Mouse (Mus musculus) splenic B cell, adult 2 months (primary cell): Measurements from ENCODE around the gene Myocos.

Experiments used
- DNase-seq: peaks from one replicate; pipeline ENCODE4 v3.0.0-alpha.2; 2011; ENCODE audit warnings: low read depth, low spot score
- H3K27me3 ChIP-seq: 2 replicates; pipeline ENCODE4 v1.6.1; 2012; ENCODE audit warnings: mild to moderate bottlenecking, low read length, moderate library complexity, mixed read lengths; ENCODE audit not compliant: control insufficient read depth, poor library complexity, insufficient read depth, severe bottlenecking
- H3K36me3 ChIP-seq: 2 replicates; pipeline ENCODE4 v1.6.1; 2012; ENCODE audit warnings: mild to moderate bottlenecking, low read length, moderate library complexity, mixed read lengths; ENCODE audit not compliant: control insufficient read depth, poor library complexity, insufficient read depth, severe bottlenecking

The Myocos gene

DNA sequence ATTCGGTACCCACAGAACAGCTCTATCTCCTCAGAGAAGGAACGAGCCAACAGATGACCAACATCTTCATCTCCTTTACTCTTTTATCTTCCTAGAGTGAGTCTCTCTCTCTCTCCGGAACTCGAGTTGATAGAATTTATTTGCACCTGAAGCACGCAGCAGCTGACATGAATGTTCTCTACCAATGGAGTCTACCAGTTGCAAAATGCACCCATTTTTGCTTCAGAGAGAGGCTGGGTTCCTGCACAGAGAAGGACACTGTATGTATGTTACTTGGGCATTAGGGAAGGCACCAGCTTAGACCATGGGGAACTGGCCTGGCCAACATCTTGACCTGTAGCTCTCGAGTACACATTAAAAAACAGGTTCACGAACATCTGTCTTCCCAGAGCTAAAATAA is at the start of gene Myocos:
Myocos (minus strand) TSS at position 101 of the 400 bp plus-strand sequence.
- Histone ChIP-seq H3K36me3 (no peaks in the 10 kb centered on the region), H3K27me3 (no peaks in the 10 kb centered on the region)
- DNase-seq, result no peak

DNA sequence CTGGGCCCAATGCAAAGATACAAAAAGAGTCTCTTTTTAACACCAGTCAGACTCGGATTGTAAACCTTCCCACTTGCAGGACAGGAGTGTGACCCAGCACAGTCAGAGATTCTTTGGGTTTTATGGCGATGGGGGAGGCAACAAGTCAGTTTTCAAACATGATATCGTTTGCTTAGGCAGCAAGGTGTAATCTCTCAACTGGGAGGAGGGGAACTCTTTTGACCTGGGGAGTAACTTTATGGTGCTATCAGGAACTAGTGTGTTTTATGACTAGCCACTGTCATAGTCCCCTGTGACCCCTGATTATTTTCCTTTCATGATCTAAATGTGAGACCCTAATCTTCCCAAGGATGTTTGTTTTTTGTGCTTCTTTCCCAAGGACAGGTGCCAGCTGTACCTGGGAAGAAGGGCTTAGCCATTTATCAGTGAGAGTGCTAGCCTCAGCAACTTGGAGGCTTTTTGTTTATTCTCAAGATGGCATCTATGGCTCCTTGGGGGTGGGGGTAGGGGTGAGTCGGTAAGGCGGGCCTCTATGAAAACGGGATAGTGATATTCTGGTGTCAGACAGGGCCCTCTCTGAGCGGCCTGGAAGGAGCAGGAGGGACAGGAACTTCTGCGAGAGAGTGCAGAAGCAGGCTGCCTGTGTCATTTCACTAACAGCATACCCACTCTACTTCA is 42.5 kb upstream of the Myocos start:
- no peak for DNase-seq

GRCm38 (mm10) chr1:162697866-162698265 is 39.8 kb upstream of the Myocos start:
- Histone ChIP-seq H3K36me3 (peaks cover 11% of the 10 kb centered on the region; the same call in 1 of the 2 replicates), H3K27me3 (no peaks in the 10 kb centered on the region)
- no peak for DNase-seq

More for the DNA sequence above, 42.5 kb upstream of the Myocos start:
- Histone ChIP-seq H3K36me3 (peaks cover 10% of the 10 kb centered on the region; the same call in 1 of the 2 replicates), H3K27me3 (no peaks in the 10 kb centered on the region)

GRCm38 (mm10) chr1:162693721-162694120 is 35.7 kb upstream of the Myocos start:
- H3K36me3 ChIP-seq, result peaks cover 19% of the 10 kb centered on the region
- H3K27me3 ChIP-seq, result no peaks in the 10 kb centered on the region
- DNase-seq, result no peak

DNA sequence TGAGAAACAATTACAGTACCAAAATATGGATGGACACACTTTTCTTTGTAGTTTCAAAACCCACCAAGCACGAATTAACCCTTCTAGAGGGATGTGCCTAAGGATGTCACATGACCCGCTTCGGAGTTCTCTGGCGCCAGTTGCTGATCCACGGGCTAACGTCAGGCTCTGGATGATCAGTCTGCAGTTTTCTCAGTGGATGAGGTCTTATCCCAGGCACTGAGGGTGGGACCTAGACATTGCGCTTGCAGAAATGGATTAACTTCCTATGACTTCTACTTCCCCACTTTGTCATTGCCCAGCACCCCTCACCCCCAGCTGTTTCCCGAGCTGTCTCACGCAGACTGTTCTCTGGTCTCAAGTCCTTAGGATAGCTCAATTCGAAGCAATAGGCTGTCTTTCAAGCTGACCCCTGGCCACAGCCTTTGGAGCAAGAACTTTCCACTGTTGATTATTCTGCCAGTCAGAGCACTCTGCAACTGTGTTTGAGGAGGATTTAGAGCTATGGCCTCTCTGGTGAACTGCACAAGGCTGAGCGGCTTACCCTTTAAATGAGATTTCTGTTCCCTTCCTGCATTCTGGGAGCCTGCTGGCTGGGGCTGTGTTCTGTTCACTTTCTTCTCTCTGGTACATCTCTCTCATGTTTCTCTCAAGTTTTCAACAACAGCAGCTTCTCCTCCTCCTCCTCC is 7.6 kb upstream of the Myocos start:
- DNase-seq, result no peak
- Histone ChIP-seq H3K27me3 (no peaks in the 10 kb centered on the region), H3K36me3 (no peaks in the 10 kb centered on the region)

DNA sequence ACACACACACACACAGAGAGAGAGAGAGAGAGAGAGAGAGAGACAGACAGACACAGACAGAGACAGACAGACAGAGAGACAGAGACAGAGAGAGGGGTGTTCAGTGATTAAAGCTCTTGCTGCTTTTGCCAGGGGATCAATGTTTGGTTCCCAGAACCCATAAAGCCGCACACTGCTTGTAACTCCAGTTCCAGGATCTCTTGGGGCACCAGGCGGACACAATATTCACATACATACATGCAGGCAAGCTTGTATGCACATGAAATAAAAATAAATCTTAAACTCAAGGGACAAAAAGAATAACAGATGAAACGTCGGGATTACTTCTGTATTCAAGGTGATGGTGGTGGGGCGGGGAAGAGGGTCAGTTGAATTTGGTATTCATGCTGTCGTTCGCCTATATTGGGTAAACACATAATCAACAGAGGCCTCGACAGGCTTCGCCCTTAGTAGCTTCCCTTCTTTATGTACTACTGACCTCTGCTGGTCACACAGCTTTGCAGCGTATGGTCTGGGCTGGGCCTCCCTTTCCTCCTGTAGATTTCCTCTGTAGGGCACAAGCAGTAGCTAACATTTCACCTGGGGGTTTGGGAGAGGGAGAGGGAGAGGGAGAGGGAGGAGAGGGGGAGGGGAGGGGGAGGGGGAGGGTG is 6.9 kb upstream of the Myocos start:
- Histone ChIP-seq H3K36me3 (no peaks in the 10 kb centered on the region), H3K27me3 (no peaks in the 10 kb centered on the region)
- peak; percentile 74 for DNase-seq

GRCm38 (mm10) chr1:162660276-162660860 is 2.3 kb upstream of the Myocos start:
- no peaks in the 10 kb centered on the region for H3K36me3 ChIP-seq
- no peak for DNase-seq
- H3K27me3 ChIP-seq, result no peaks in the 10 kb centered on the region

DNA sequence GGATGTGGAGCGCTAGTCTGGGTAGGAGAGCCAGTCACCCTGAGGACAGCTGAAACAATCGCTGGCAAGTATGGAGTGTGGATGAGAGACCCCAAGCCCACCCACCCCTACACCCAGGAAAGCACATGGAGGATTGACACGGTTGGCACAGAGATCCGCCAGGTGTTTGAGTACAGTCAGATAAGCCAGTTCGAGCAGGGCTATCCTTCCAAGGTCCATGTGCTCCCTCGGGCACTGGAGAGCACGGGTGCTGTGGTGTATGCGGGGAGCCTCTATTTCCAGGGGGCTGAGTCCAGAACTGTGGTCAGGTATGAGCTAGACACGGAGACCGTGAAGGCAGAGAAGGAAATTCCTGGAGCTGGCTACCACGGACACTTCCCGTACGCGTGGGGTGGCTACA is 9.6 kb downstream of the Myocos start:
- no peaks in the 10 kb centered on the region for H3K27me3 ChIP-seq
- DNase-seq, result no peak
- H3K36me3 ChIP-seq, result no peaks in the 10 kb centered on the region

DNA sequence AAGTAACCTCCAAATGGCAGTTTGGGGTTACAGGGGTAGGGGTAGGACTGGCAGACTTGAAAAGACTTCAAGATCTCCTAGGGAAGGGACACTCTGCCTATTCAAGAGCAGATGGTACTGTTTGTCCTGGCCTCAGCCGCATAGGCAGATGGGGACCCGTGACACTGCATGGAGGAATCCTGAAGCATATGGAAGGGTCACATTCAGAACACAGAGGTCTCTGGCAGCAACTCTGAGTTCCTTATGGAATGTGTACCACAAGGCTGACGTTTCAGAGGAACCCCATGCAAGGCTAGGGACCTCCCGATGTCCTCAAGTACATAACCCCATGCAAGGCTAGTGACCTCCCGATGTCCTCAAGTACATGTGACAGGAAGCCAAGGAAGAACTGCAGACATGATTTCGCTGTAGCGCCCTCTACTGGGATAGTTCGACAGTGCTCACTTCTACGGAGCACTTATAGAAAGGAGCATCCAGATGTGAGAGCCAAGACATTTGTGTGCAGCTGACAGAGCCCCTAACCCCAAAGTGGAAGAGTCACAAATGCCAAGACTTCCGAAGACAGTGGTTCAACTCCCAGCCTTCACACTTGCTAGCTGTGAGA is 11.8 kb downstream of the Myocos start:
- DNase-seq, result peak; percentile 18
- H3K27me3 ChIP-seq, result no peaks in the 10 kb centered on the region
- H3K36me3 ChIP-seq, result no peaks in the 10 kb centered on the region

DNA sequence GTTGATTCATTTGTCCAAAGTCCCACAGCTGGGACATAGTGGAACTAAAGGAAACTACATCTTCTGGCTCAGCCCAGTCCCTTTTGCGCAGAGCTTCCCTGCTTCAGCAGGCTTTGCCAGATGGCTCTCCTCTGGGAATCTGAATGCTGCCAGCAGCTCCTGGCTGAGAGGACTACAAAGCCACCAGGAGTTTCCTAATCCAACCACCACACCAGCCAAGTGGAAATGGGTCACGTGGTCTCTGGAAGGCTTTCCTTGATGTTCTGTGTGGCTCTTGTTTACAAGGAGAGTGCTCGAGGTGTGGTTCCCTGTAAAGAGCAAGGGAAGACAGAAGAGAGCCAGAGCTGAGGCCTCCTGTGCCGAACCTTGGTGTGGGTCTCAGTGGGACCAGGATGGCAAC is 14.3 kb downstream of the Myocos start:
- DNase-seq, result no peak
- Histone ChIP-seq H3K27me3 (no peaks in the 10 kb centered on the region), H3K36me3 (no peaks in the 10 kb centered on the region)

- H3K27me3 ChIP-seq, result no peaks in the 10 kb centered on the region
- H3K36me3 ChIP-seq, result no peaks in the 10 kb centered on the region
- DNase-seq, result no peak
Observed at GRCm38 (mm10) chr1:162642591-162642990, 15.4 kb downstream of the Myocos start.

- no peaks in the 10 kb centered on the region for H3K36me3 ChIP-seq
- no peak for DNase-seq
Observed at GRCm38 (mm10) chr1:162639861-162640260, 18.2 kb downstream of the Myocos start.

DNA sequence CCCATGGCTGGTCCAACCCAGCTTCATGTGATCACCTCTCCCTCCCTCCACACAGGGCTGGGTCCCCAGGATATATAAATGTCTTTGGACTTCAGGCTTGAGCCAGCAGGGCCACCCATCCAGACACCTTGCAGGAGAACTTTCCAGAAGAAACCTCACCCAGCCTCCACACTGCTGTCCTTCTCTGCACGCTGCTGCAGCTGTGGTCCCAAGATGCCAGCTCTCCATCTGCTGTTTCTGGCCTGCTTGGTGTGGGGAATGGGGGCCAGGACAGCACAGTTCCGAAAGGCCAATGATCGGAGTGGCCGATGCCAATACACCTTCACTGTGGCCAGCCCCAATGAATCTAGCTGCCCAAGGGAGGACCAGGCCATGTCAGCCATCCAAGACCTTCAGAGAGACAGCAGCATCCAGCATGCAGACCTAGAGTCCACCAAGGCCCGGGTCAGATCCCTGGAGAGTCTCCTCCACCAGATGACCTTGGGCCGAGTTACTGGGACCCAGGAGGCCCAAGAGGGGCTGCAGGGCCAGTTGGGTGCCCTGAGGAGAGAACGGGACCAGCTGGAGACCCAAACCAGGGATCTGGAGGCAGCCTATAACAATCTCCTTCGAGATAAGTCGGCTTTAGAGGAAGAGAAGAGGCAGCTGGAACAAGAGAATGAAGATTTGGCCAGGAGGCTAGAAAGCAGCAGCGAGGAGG is 18.8 kb downstream of the Myocos start, which contains the start of gene Myoc:
Myoc (plus strand) TSS at position 105 of the 700 bp plus-strand sequence.
- DNase-seq, result no peak
- Histone ChIP-seq H3K27me3 (no peaks in the 10 kb centered on the region), H3K36me3 (no peaks in the 10 kb centered on the region)

More at GRCm38 (mm10) chr1:162639861-162640260, 18.2 kb downstream of the Myocos start:
- no peaks in the 10 kb centered on the region for H3K27me3 ChIP-seq

- Histone ChIP-seq H3K36me3 (no peaks in the 10 kb centered on the region), H3K27me3 (no peaks in the 10 kb centered on the region)
- no peak for DNase-seq
Observed at GRCm38 (mm10) chr1:162638535-162638934, 19.5 kb downstream of the Myocos start.
